9 mouse cellular contexts compared by ENCODE assay signal in the genomic region with DNA sequence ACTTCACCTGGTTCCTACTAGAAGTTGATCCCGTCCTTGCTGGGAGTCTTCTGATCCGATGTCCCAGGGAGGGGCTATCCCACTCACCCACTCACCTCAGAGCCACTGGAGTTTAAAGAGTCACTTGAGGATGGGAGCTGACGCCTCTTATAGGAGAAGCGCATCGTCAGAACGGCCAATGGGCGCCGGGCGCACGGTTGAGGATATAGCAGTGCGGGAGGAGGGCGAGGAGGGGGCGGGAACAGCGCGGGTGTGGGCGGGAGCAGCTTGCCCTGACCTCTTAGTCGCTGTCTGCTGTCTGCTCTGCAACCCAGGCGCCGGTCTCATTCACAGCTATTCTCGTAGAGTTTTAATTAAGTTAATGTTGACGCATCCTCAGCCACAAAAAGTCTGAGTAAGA. TPM values are rescaled to one million over a fixed set of nuclear protein-coding genes. Genes with fewer than 3 reads are reported as not detected.
DNase-seq lines count a peak whose midpoint lies in the region; ATAC-seq lines count a peak whose summit lies in the region.
"Had no signal": no experiment of that assay in that cellular context is flagged by ENCODE, and none has a peak within 500 bp of the region (broad histone marks: within the 10 kb centered on the region; RNA-seq: fewer than 3 reads in every experiment).

No protein-coding gene starts in this region.

- H3K27me3 ChIP-seq in forebrain, embryonic 10.5 days (ENCODE audit: poor library complexity, severe bottlenecking), result peaks cover 49% of the 10 kb centered on the region
- peaks cover 32% of the 10 kb centered on the region for H3K27me3 ChIP-seq in limb, embryonic 12.5 days

- DNase-seq in right cerebral cortex, postnatal 14 days, result peak; percentile 22
- no peak for DNase-seq in right cerebral cortex, postnatal 4 days
- peak; percentile 41 for DNase-seq in forebrain, embryonic 10.5 days (ENCODE audit: extremely low spot score, low spot score)
- DNase-seq in retina, embryonic 14.5 days (ENCODE audit: low spot score), result peak; percentile 61
- no peak for DNase-seq in layer of hippocampus, postnatal 25 days (ENCODE audit: extremely low spot score in 1 of 2, low spot score in 1 of 2)
- no peak for DNase-seq in left cerebral cortex, adult 9 months (ENCODE audit: low spot score in 2 of 2)
- DNase-seq in lung, postnatal 25 days (ENCODE audit: low spot score), result no peak

- H3K27ac ChIP-seq in forebrain, embryonic 10.5 days, result no peak overlapping the region
- H3K27ac ChIP-seq in limb, embryonic 12.5 days, result no peak overlapping the region

- H3K9ac ChIP-seq in limb, embryonic 12.5 days (replicated peaks), result no peak overlapping the region

- under 1% methylated on average over 21 of the region's 21 CpGs for WGBS in forebrain, embryonic 10.5 days
- 1% methylated on average over 21 of the region's 21 CpGs for WGBS in limb, embryonic 12.5 days

- peak overlapping the region; percentile 39 for H3K4me3 ChIP-seq in forebrain, embryonic 10.5 days
- H3K4me3 ChIP-seq in limb, embryonic 12.5 days (replicated peaks), result no peak overlapping the region

- ATAC-seq in limb, embryonic 12.5 days (ENCODE audit: insufficient number of reproducible peaks, insufficient read depth, low FRiP score, low TSS enrichment, low read depth), result no peak

- H3K9me3 ChIP-seq in forebrain, embryonic 10.5 days, result no peaks in the 10 kb centered on the region
- no peaks in the 10 kb centered on the region for H3K9me3 ChIP-seq in limb, embryonic 12.5 days

- H3K36me3 ChIP-seq in forebrain, embryonic 10.5 days (replicated peaks), result no peaks in the 10 kb centered on the region
- no peaks in the 10 kb centered on the region for H3K36me3 ChIP-seq in limb, embryonic 12.5 days

- peaks cover 12% of the 10 kb centered on the region for H3K4me1 ChIP-seq in forebrain, embryonic 10.5 days
- peaks cover 7% of the 10 kb centered on the region for H3K4me1 ChIP-seq in limb, embryonic 12.5 days (replicated peaks)

- H3K4me2 ChIP-seq in limb, embryonic 12.5 days, result peak overlapping the region; percentile 48

RNA-seq across cellular contexts. Expression of a gene that starts 5.1 kb away (rescaled TPM):
- polyA plus RNA-seq in forebrain, embryonic 10.5 days (2016; fragmentation: Nextera tagmentation; extraction: Ambion mirVana), result 0.32 TPM in 1 of 2 replicates, not detected in the other
- polyA plus RNA-seq in limb, embryonic 12.5 days (2016; fragmentation: Nextera tagmentation; extraction: Ambion mirVana), result not detected in 2 replicates
- under 1 TPM; 0.14 to 0.57 TPM for total RNA-seq in layer of hippocampus, postnatal 25 days (2021)

RNA-seq across cellular contexts. Expression of a gene that starts 27.6 kb away (rescaled TPM):
- 15.6 and 16.7 TPM in 2 replicates for polyA plus RNA-seq in forebrain, embryonic 10.5 days (2016; fragmentation: Nextera tagmentation; extraction: Ambion mirVana)
- 11.1 and 12.1 TPM in 2 replicates for polyA plus RNA-seq in limb, embryonic 12.5 days (2016; fragmentation: Nextera tagmentation; extraction: Ambion mirVana)
- total RNA-seq in layer of hippocampus, postnatal 25 days (2021), result 10 to 100 TPM; 40.2 to 46.2 TPM

RNA-seq across cellular contexts. Expression of a gene that starts 43.2 kb away (rescaled TPM):
- polyA plus RNA-seq in forebrain, embryonic 10.5 days (2016; fragmentation: Nextera tagmentation; extraction: Ambion mirVana), result 45.4 and 47.6 TPM in 2 replicates
- polyA plus RNA-seq in limb, embryonic 12.5 days (2016; fragmentation: Nextera tagmentation; extraction: Ambion mirVana), result 41.3 and 44.4 TPM in 2 replicates
- total RNA-seq in layer of hippocampus, postnatal 25 days (2021), result 10 to 100 TPM in 1 of 2 experiments, 1 to 10 TPM in 1; 9.5 to 10.6 TPM

RNA-seq across cellular contexts. Expression of a gene that starts 48.2 kb away (rescaled TPM):
- 0.06 and 0.24 TPM in 2 replicates for polyA plus RNA-seq in forebrain, embryonic 10.5 days (2016; fragmentation: Nextera tagmentation; extraction: Ambion mirVana)
- 0.20 and 0.36 TPM in 2 replicates for polyA plus RNA-seq in limb, embryonic 12.5 days (2016; fragmentation: Nextera tagmentation; extraction: Ambion mirVana)
- total RNA-seq in layer of hippocampus, postnatal 25 days (2021), result not detected
- polyA plus RNA-seq: cortical plate, adult 2 months had no signal

Comparison
In these comparisons a context has a peak if more than half of its experiments do, and no peak if none do; other contexts are left out.
1. DNase-seq: peak in right cerebral cortex, postnatal 14 days (single experiment), forebrain, embryonic 10.5 days (single experiment) and retina, embryonic 14.5 days (single experiment); none in right cerebral cortex, postnatal 4 days (single experiment), layer of hippocampus, postnatal 25 days (0 of 2), left cerebral cortex, adult 9 months (0 of 2) and lung, postnatal 25 days (single experiment).